Mouse (Mus musculus): ENCODE results near the gene Il22ra1. TPM values are rescaled to one million over a fixed set of nuclear protein-coding genes. Genes with fewer than 3 reads are reported as not detected.

Il22ra1 gene
- polyA plus RNA-seq, 1 experiment from 2014 or later = not detected

GRCm38 (mm10) chr4:135739672-135740071, 11.7 kb downstream of the Il22ra1 start:
- Histone ChIP-seq H3K36me3 (ENCODE audit: control insufficient read depth, insufficient read depth, low read length) (no peaks in the 10 kb centered on the region), H3K27me3 (ENCODE audit: control insufficient read depth, insufficient read depth, low read length) (no peaks in the 10 kb centered on the region), H3K27ac (ENCODE audit: low read depth, low read length) (no peak overlapping the region), H3K9me3 (ENCODE audit: control insufficient read depth, low read length) (no peaks in the 10 kb centered on the region), H3K4me3 (ENCODE audit: low read depth, low read length) (no peak overlapping the region), H3K4me2 (no peak overlapping the region), H3K4me1 (ENCODE audit: control insufficient read depth, insufficient read depth, low read length) (no peaks in the 10 kb centered on the region), H3K9ac (ENCODE audit: low read length) (no peak overlapping the region)
- 93% methylated on average over 14 of the region's 14 CpGs for WGBS
- DNase-seq (ENCODE audit: low spot score, missing footprints) (no peak), ATAC-seq (ENCODE audit: low FRiP score) (no peak)

- H3K27ac ChIP-seq (ENCODE audit: low read depth, low read length) = no peak overlapping the region
- H3K27me3 ChIP-seq (ENCODE audit: control insufficient read depth, insufficient read depth, low read length) = no peaks in the 10 kb centered on the region
- no peak overlapping the region for H3K9ac ChIP-seq (ENCODE audit: low read length)
- DNase-seq (ENCODE audit: low spot score, missing footprints) (no peak), ATAC-seq (ENCODE audit: low FRiP score) (no peak)
- H3K4me2 ChIP-seq = no peak overlapping the region
- H3K4me3 ChIP-seq (ENCODE audit: low read depth, low read length) = no peak overlapping the region
- H3K36me3 ChIP-seq (ENCODE audit: control insufficient read depth, insufficient read depth, low read length) = no peaks in the 10 kb centered on the region
- no peaks in the 10 kb centered on the region for H3K9me3 ChIP-seq (ENCODE audit: control insufficient read depth, low read length)
- no peaks in the 10 kb centered on the region for H3K4me1 ChIP-seq (ENCODE audit: control insufficient read depth, insufficient read depth, low read length)
- 68% methylated on average over 6 of the region's 6 CpGs for WGBS
Measured at GRCm38 (mm10) chr4:135743520-135743919, 15.5 kb downstream of the Il22ra1 start.

GRCm38 (mm10) chr4:135744726-135745448, 16.9 kb downstream of the Il22ra1 start:
- Histone ChIP-seq H3K9me3 (ENCODE audit: control insufficient read depth, low read length) (no peaks in the 10 kb centered on the region), H3K36me3 (ENCODE audit: control insufficient read depth, insufficient read depth, low read length) (no peaks in the 10 kb centered on the region), H3K4me2 (no peak overlapping the region), H3K4me1 (ENCODE audit: control insufficient read depth, insufficient read depth, low read length) (no peaks in the 10 kb centered on the region), H3K4me3 (ENCODE audit: low read depth, low read length) (no peak overlapping the region), H3K9ac (ENCODE audit: low read length) (no peak overlapping the region), H3K27me3 (ENCODE audit: control insufficient read depth, insufficient read depth, low read length) (no peaks in the 10 kb centered on the region), H3K27ac (ENCODE audit: low read depth, low read length) (no peak overlapping the region)
- 71% methylated on average over 16 of the region's 16 CpGs for WGBS
- DNase-seq (ENCODE audit: low spot score, missing footprints) (no peak), ATAC-seq (ENCODE audit: low FRiP score) (no peak)

- Histone ChIP-seq H3K4me3 (ENCODE audit: low read depth, low read length) (no peak overlapping the region), H3K27me3 (ENCODE audit: control insufficient read depth, insufficient read depth, low read length) (no peaks in the 10 kb centered on the region), H3K4me1 (ENCODE audit: control insufficient read depth, insufficient read depth, low read length) (no peaks in the 10 kb centered on the region), H3K9ac (ENCODE audit: low read length) (no peak overlapping the region), H3K27ac (ENCODE audit: low read depth, low read length) (no peak overlapping the region), H3K36me3 (ENCODE audit: control insufficient read depth, insufficient read depth, low read length) (no peaks in the 10 kb centered on the region), H3K4me2 (no peak overlapping the region), H3K9me3 (ENCODE audit: control insufficient read depth, low read length) (no peaks in the 10 kb centered on the region)
- ATAC-seq (ENCODE audit: low FRiP score) = no peak
- 80% methylated on average over 10 of the region's 10 CpGs for WGBS
- no peak for DNase-seq (ENCODE audit: low spot score, missing footprints)
Measured at GRCm38 (mm10) chr4:135745613-135746012, 17.6 kb downstream of the Il22ra1 start.

GRCm38 (mm10) chr4:135750896-135751295, 22.9 kb downstream of the Il22ra1 start:
- Histone ChIP-seq H3K4me3 (ENCODE audit: low read depth, low read length) (no peak overlapping the region), H3K27ac (ENCODE audit: low read depth, low read length) (no peak overlapping the region), H3K27me3 (ENCODE audit: control insufficient read depth, insufficient read depth, low read length) (no peaks in the 10 kb centered on the region), H3K9me3 (ENCODE audit: control insufficient read depth, low read length) (no peaks in the 10 kb centered on the region), H3K4me1 (ENCODE audit: control insufficient read depth, insufficient read depth, low read length) (no peaks in the 10 kb centered on the region), H3K9ac (ENCODE audit: low read length) (no peak overlapping the region), H3K4me2 (no peak overlapping the region), H3K36me3 (ENCODE audit: control insufficient read depth, insufficient read depth, low read length) (no peaks in the 10 kb centered on the region)
- ATAC-seq (ENCODE audit: low FRiP score) (no peak), DNase-seq (ENCODE audit: low spot score, missing footprints) (no peak)
- WGBS = 81% methylated on average over 8 of the region's 8 CpGs

- Histone ChIP-seq H3K4me1 (ENCODE audit: control insufficient read depth, insufficient read depth, low read length) (no peaks in the 10 kb centered on the region), H3K9me3 (ENCODE audit: control insufficient read depth, low read length) (no peaks in the 10 kb centered on the region), H3K27ac (ENCODE audit: low read depth, low read length) (no peak overlapping the region), H3K4me2 (no peak overlapping the region), H3K27me3 (ENCODE audit: control insufficient read depth, insufficient read depth, low read length) (no peaks in the 10 kb centered on the region), H3K36me3 (ENCODE audit: control insufficient read depth, insufficient read depth, low read length) (no peaks in the 10 kb centered on the region), H3K9ac (ENCODE audit: low read length) (no peak overlapping the region), H3K4me3 (ENCODE audit: low read depth, low read length) (no peak overlapping the region)
- ATAC-seq (ENCODE audit: low FRiP score) (no peak), DNase-seq (ENCODE audit: low spot score, missing footprints) (no peak)
- WGBS = 82% methylated on average over 7 of the region's 7 CpGs
Measured at GRCm38 (mm10) chr4:135752106-135752778, 24.3 kb downstream of the Il22ra1 start.

- no peak overlapping the region for H3K4me3 ChIP-seq (ENCODE audit: low read depth, low read length)
- no peak overlapping the region for H3K9ac ChIP-seq (ENCODE audit: low read length)
- no peak overlapping the region for H3K27ac ChIP-seq (ENCODE audit: low read depth, low read length)
- no peak for DNase-seq (ENCODE audit: low spot score, missing footprints)
- H3K4me2 ChIP-seq = no peak overlapping the region
- no peaks in the 10 kb centered on the region for H3K9me3 ChIP-seq (ENCODE audit: control insufficient read depth, low read length)
- no peaks in the 10 kb centered on the region for H3K36me3 ChIP-seq (ENCODE audit: control insufficient read depth, insufficient read depth, low read length)
- H3K4me1 ChIP-seq (ENCODE audit: control insufficient read depth, insufficient read depth, low read length) = no peaks in the 10 kb centered on the region
- 96% methylated on average over 8 of the region's 8 CpGs for WGBS
- H3K27me3 ChIP-seq (ENCODE audit: control insufficient read depth, insufficient read depth, low read length) = no peaks in the 10 kb centered on the region
- no peak for ATAC-seq (ENCODE audit: low FRiP score)
Measured at GRCm38 (mm10) chr4:135752779-135753164, 24.8 kb downstream of the Il22ra1 start.

GRCm38 (mm10) chr4:135758331-135758730, 30.4 kb downstream of the Il22ra1 start:
- Histone ChIP-seq H3K36me3 (ENCODE audit: control insufficient read depth, insufficient read depth, low read length) (no peaks in the 10 kb centered on the region), H3K27me3 (ENCODE audit: control insufficient read depth, insufficient read depth, low read length) (no peaks in the 10 kb centered on the region), H3K4me2 (no peak overlapping the region), H3K9me3 (ENCODE audit: control insufficient read depth, low read length) (no peaks in the 10 kb centered on the region), H3K27ac (ENCODE audit: low read depth, low read length) (no peak overlapping the region), H3K9ac (ENCODE audit: low read length) (no peak overlapping the region), H3K4me1 (ENCODE audit: control insufficient read depth, insufficient read depth, low read length) (no peaks in the 10 kb centered on the region; the same call in 1 of the 2 replicates), H3K4me3 (ENCODE audit: low read depth, low read length) (no peak overlapping the region)
- 37% methylated on average over 4 of the region's 4 CpGs for whole genome bisulfite sequencing
- no peak for DNase-seq (ENCODE audit: low spot score, missing footprints)
- no peak for ATAC-seq (ENCODE audit: low FRiP score)

GRCm38 (mm10) chr4:135758825-135759224, 30.9 kb downstream of the Il22ra1 start:
- Histone ChIP-seq H3K36me3 (ENCODE audit: control insufficient read depth, insufficient read depth, low read length) (no peaks in the 10 kb centered on the region), H3K27ac (ENCODE audit: low read depth, low read length) (no peak overlapping the region), H3K27me3 (ENCODE audit: control insufficient read depth, insufficient read depth, low read length) (no peaks in the 10 kb centered on the region), H3K4me3 (ENCODE audit: low read depth, low read length) (no peak overlapping the region), H3K4me2 (no peak overlapping the region), H3K4me1 (ENCODE audit: control insufficient read depth, insufficient read depth, low read length) (no peaks in the 10 kb centered on the region; the same call in 1 of the 2 replicates), H3K9me3 (ENCODE audit: control insufficient read depth, low read length) (no peaks in the 10 kb centered on the region), H3K9ac (ENCODE audit: low read length) (no peak overlapping the region)
- 35% methylated on average over 6 of the region's 6 CpGs for WGBS
- DNase-seq (ENCODE audit: low spot score, missing footprints) (no peak), ATAC-seq (ENCODE audit: low FRiP score) (no peak)
